Mouse (Mus musculus) Muller cell, postnatal 12 days (primary cell): Measurements from ENCODE around the gene Pfas.
A peak's percentile ranks its signal among the peaks of the same experiment; 100 is the strongest.
"Not testable (repeated sequence)": the region's sequence is repeated elsewhere in the genome, so short reads cannot be mapped to it uniquely, and the experiment has no call there.

Source experiments
- DNase-seq: peaks from one replicate; pipeline ENCODE4 v3.0.0-alpha.2; 2015; ENCODE audit errors: inconsistent ontology term

Pfas gene

GRCm38 (mm10) chr11:69015644-69016441 is 7.6 kb upstream of the Pfas start, which contains the start of gene Ctc1:
Ctc1 (plus strand) TSS chr11:69015911.
- peak; percentile 89 for DNase-seq

GRCm38 (mm10) chr11:69012071-69012601 is 3.9 kb upstream of the Pfas start:
- peak; percentile 91 for DNase-seq

GRCm38 (mm10) chr11:69011445-69011844 is 3.2 kb upstream of the Pfas start:
- DNase-seq, result not testable (repeated sequence)

GRCm38 (mm10) chr11:69010400-69011323 is 2.4 kb upstream of the Pfas start:
- DNase-seq, result no peak

- no peak for DNase-seq
Observed at GRCm38 (mm10) chr11:69009508-69009907, 1.2 kb upstream of the Pfas start.

GRCm38 (mm10) chr11:69006575-69006974 is 1.7 kb downstream of the Pfas start:
- DNase-seq, result not testable (repeated sequence)

- no peak for DNase-seq
Observed at GRCm38 (mm10) chr11:69005193-69005592, 3.1 kb downstream of the Pfas start.

GRCm38 (mm10) chr11:69003592-69003991 is 4.7 kb downstream of the Pfas start:
- DNase-seq, result no peak

- DNase-seq, result not testable (repeated sequence)
Observed at GRCm38 (mm10) chr11:69002782-69003181, 5.5 kb downstream of the Pfas start.

- DNase-seq, result no peak
Observed at GRCm38 (mm10) chr11:68997080-68997479, 11.2 kb downstream of the Pfas start.

GRCm38 (mm10) chr11:68994377-68994776 is 13.9 kb downstream of the Pfas start:
- DNase-seq, result no peak

GRCm38 (mm10) chr11:68993122-68993521 is 15.1 kb downstream of the Pfas start:
- no peak for DNase-seq

- DNase-seq, result no peak
Observed at GRCm38 (mm10) chr11:68988341-68988740, 19.9 kb downstream of the Pfas start.

- DNase-seq, result no peak
Observed at GRCm38 (mm10) chr11:68987365-68987882, 20.8 kb downstream of the Pfas start.

- peak; percentile 48 for DNase-seq
Observed at GRCm38 (mm10) chr11:68982639-68983369, 25.5 kb downstream of the Pfas start.

- no peak for DNase-seq
Observed at GRCm38 (mm10) chr11:68980919-68981318, 27.3 kb downstream of the Pfas start.

- DNase-seq, result no peak
Observed at GRCm38 (mm10) chr11:68979320-68979733, 28.9 kb downstream of the Pfas start.

GRCm38 (mm10) chr11:68975601-68976000 is 32.7 kb downstream of the Pfas start:
- DNase-seq, result no peak

GRCm38 (mm10) chr11:68975085-68975484 is 33.2 kb downstream of the Pfas start, which contains the start of gene Rangrf:
Rangrf (minus strand) TSS chr11:68975185.
- DNase-seq, result no peak

- no peak for DNase-seq
Observed at GRCm38 (mm10) chr11:68974059-68974450, 34.2 kb downstream of the Pfas start.
